Mouse (Mus musculus): Measurements from ENCODE around the gene Asphd2. TPM values are rescaled to one million over a fixed set of nuclear protein-coding genes. Genes with fewer than 3 reads are reported as not detected.

The Asphd2 gene
- polyA plus RNA-seq, 1 experiment from 2014 or later: 1.7 TPM

GRCm38 (mm10) chr5:112382042-112382441 is 12.6 kb downstream of the Asphd2 start:
- Histone ChIP-seq H3K27ac (ENCODE audit: low read length) (no peak overlapping the region), H3K4me3 (ENCODE audit: low read length) (no peak overlapping the region), H3K4me1 (replicated peaks; ENCODE audit: control insufficient read depth, insufficient read depth, low read length) (peaks cover 3% of the 10 kb centered on the region; the same call in 1 of the 2 replicates), H3K4me2 (ENCODE audit: low read depth, low read length) (no peak overlapping the region), H3K9ac (ENCODE audit: low read length) (no peak overlapping the region), H3K9me3 (ENCODE audit: control insufficient read depth, low read length) (no peaks in the 10 kb centered on the region), H3K36me3 (ENCODE audit: control insufficient read depth, insufficient read depth, low read length) (0 out of 2 replicates have a peak, but pooled peaks cover 2% of the 10 kb centered on the region), H3K27me3 (ENCODE audit: control insufficient read depth, insufficient read depth, low read depth, low read length) (no peaks in the 10 kb centered on the region)
- no peak for ATAC-seq (ENCODE audit: low read depth)
- 68% methylated on average over 9 of the region's 9 CpGs for WGBS

DNA sequence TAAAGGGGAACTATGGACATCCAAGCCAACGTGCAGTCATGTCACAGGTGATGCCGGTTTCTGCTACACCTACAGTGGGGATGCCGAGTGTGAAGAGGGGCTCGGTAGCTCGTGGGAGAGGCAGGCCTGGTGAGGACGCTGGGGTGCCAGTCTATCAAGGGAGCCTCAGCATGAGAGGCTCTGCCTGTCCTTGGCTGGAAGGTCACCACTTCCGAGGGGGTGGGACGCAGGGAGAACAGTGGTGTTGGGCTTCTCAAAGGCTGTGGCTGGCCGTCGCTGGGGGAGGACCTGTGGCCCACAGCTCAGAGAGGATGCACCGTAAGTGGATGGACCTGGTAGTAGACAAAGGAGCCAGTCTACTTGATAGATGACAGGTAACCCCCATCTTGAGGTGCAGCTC is 13.5 kb downstream of the Asphd2 start:
- H3K4me3 ChIP-seq (ENCODE audit: low read length): no peak overlapping the region
- no peak overlapping the region for H3K9ac ChIP-seq (ENCODE audit: low read length)
- H3K9me3 ChIP-seq (ENCODE audit: control insufficient read depth, low read length): no peaks in the 10 kb centered on the region
- H3K4me1 ChIP-seq (replicated peaks; ENCODE audit: control insufficient read depth, insufficient read depth, low read length): peaks cover 3% of the 10 kb centered on the region; the same call in 1 of the 2 replicates
- WGBS: 79% methylated on average over 11 of the region's 11 CpGs
- no peak overlapping the region for H3K4me2 ChIP-seq (ENCODE audit: low read depth, low read length)
- ATAC-seq (ENCODE audit: low read depth): no peak
- H3K27me3 ChIP-seq (ENCODE audit: control insufficient read depth, insufficient read depth, low read depth, low read length): no peaks in the 10 kb centered on the region
- no peak overlapping the region for H3K27ac ChIP-seq (ENCODE audit: low read length)
- 0 out of 2 replicates have a peak, but pooled peaks cover 2% of the 10 kb centered on the region for H3K36me3 ChIP-seq (ENCODE audit: control insufficient read depth, insufficient read depth, low read length)

DNA sequence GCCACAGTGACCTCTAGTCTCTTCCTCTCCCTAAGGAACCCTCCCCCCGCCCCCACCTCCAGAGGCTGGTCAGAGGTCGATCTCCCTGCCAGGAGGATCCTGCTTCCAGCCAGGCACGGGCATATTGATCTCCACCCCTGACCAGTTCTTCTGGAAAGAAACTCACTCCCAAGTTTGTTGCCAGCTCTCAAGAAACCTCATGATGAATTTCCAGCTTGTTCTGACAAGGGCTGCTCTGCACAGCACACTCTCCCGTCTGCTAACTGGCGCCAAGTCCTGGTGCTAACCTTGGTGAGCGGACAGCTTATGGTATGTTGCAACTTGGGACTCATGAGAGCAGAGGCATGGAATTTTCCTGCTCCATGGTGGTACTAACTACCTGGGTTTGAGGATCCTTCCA is 15.9 kb downstream of the Asphd2 start:
- peaks cover 3% of the 10 kb centered on the region; the same call in 1 of the 2 replicates for H3K4me1 ChIP-seq (replicated peaks; ENCODE audit: control insufficient read depth, insufficient read depth, low read length)
- no peak overlapping the region for H3K27ac ChIP-seq (ENCODE audit: low read length)
- peaks cover 2% of the 10 kb centered on the region; the same call in 1 of the 2 replicates for H3K36me3 ChIP-seq (ENCODE audit: control insufficient read depth, insufficient read depth, low read length)
- no peak overlapping the region for H3K4me3 ChIP-seq (ENCODE audit: low read length)
- H3K9me3 ChIP-seq (ENCODE audit: control insufficient read depth, low read length): no peaks in the 10 kb centered on the region
- 70% methylated on average over 6 of the region's 6 CpGs for WGBS
- H3K27me3 ChIP-seq (ENCODE audit: control insufficient read depth, insufficient read depth, low read depth, low read length): no peaks in the 10 kb centered on the region
- H3K9ac ChIP-seq (ENCODE audit: low read length): no peak overlapping the region
- no peak overlapping the region for H3K4me2 ChIP-seq (ENCODE audit: low read depth, low read length)
- no peak for ATAC-seq (ENCODE audit: low read depth)

- no peaks in the 10 kb centered on the region for H3K27me3 ChIP-seq (ENCODE audit: control insufficient read depth, insufficient read depth, low read depth, low read length)
- no peak overlapping the region for H3K4me3 ChIP-seq (ENCODE audit: low read length)
- no peak for ATAC-seq (ENCODE audit: low read depth)
- H3K9ac ChIP-seq (ENCODE audit: low read length): no peak overlapping the region
- peaks cover 1% of the 10 kb centered on the region; the same call in 1 of the 2 replicates for H3K4me1 ChIP-seq (replicated peaks; ENCODE audit: control insufficient read depth, insufficient read depth, low read length)
- no peak overlapping the region for H3K4me2 ChIP-seq (ENCODE audit: low read depth, low read length)
- no peak overlapping the region for H3K27ac ChIP-seq (ENCODE audit: low read length)
- H3K36me3 ChIP-seq (ENCODE audit: control insufficient read depth, insufficient read depth, low read length): peaks cover 2% of the 10 kb centered on the region; the same call in 1 of the 2 replicates
- no peaks in the 10 kb centered on the region for H3K9me3 ChIP-seq (ENCODE audit: control insufficient read depth, low read length)
- 96% methylated on average over 1 of the region's 1 CpGs for whole genome bisulfite sequencing
Measured at GRCm38 (mm10) chr5:112377380-112377779, 17.3 kb downstream of the Asphd2 start.

DNA sequence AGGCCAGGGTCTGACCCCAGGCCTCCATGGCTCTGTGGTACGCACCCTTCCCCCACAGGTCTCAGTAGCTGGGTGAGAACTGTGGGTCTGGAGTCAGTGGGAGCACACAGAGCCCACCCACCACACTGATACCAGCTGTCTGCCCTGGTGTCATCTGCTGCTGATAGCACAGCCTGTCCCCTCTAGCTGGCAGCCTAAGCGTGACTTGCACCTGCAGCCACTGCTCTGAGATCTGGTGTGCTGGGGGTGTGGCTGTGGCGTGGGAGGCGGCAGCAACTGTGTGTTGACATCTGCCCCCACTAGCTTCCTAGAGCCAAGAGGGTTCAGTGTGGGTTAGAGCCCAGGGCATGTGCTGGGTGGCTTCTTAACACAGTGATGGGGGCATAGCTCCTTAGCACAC is 18.6 kb downstream of the Asphd2 start:
- Histone ChIP-seq H3K27ac (ENCODE audit: low read length) (no peak overlapping the region), H3K9me3 (ENCODE audit: control insufficient read depth, low read length) (no peaks in the 10 kb centered on the region), H3K4me2 (ENCODE audit: low read depth, low read length) (no peak overlapping the region), H3K36me3 (ENCODE audit: control insufficient read depth, insufficient read depth, low read length) (peaks cover 8% of the 10 kb centered on the region), H3K9ac (ENCODE audit: low read length) (no peak overlapping the region), H3K4me3 (ENCODE audit: low read length) (no peak overlapping the region), H3K4me1 (replicated peaks; ENCODE audit: control insufficient read depth, insufficient read depth, low read length) (no peaks in the 10 kb centered on the region), H3K27me3 (ENCODE audit: control insufficient read depth, insufficient read depth, low read depth, low read length) (no peaks in the 10 kb centered on the region)
- WGBS: 84% methylated on average over 4 of the region's 4 CpGs
- ATAC-seq (ENCODE audit: low read depth): no peak

DNA sequence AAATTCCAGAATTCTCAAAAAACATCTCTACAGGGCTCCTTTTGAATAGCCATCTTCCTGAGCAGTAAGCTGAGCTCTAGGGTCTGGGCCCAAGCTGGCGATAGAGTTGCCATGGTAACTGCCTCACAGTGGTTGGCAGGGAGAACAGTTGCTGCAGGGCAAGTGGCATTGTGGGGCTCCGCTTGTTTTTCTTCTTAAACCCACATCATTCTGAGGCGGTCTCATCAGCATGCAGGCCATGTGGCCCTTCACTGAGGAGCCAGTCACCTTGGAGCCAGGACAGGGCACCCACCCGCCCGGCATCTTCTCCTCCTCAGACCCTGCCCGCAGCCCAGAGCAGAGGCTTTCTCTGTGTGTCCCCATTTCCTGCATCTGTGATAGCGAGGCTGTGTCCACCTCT is 22.7 kb downstream of the Asphd2 start:
- no peaks in the 10 kb centered on the region for H3K4me1 ChIP-seq (replicated peaks; ENCODE audit: control insufficient read depth, insufficient read depth, low read length)
- ATAC-seq (ENCODE audit: low read depth): no peak
- H3K9me3 ChIP-seq (ENCODE audit: control insufficient read depth, low read length): no peaks in the 10 kb centered on the region
- no peak overlapping the region for H3K4me2 ChIP-seq (ENCODE audit: low read depth, low read length)
- 81% methylated on average over 7 of the region's 7 CpGs for WGBS
- H3K36me3 ChIP-seq (ENCODE audit: control insufficient read depth, insufficient read depth, low read length): peaks cover 16% of the 10 kb centered on the region
- no peak overlapping the region for H3K4me3 ChIP-seq (ENCODE audit: low read length)
- H3K27ac ChIP-seq (ENCODE audit: low read length): no peak overlapping the region
- no peaks in the 10 kb centered on the region for H3K27me3 ChIP-seq (ENCODE audit: control insufficient read depth, insufficient read depth, low read depth, low read length)
- no peak overlapping the region for H3K9ac ChIP-seq (ENCODE audit: low read length)

DNA sequence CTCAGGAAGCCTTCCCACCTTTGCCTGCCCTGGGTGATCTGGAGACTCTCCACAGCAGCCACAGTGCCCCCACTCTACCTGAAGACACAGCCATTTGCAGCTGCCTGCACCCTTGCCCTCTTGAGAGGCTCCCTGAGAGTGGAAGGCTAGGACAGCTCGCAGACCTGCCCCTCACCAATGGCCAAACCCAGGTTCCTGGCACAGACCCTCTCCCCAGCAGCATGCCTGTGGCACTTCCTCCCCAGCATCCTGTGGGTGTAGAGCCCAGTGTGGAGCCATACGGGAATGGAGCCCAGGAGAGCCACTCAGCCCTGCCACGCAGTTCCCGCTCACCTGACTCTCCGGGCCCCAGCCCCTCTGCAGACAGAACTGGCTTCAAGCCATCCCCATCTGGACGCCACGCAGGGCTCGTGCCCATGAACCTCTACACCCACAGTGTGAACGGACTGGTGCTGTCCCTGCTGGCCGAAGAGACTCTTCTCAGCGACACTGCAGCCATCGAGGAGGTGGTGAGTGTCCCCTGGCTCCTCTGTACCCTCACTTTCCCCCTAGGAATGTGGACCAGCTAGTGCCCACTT is 24.3 kb downstream of the Asphd2 start:
- Histone ChIP-seq H3K4me2 (ENCODE audit: low read depth, low read length) (no peak overlapping the region), H3K27ac (ENCODE audit: low read length) (no peak overlapping the region), H3K9ac (ENCODE audit: low read length) (no peak overlapping the region), H3K4me3 (ENCODE audit: low read length) (no peak overlapping the region), H3K4me1 (replicated peaks; ENCODE audit: control insufficient read depth, insufficient read depth, low read length) (no peaks in the 10 kb centered on the region), H3K9me3 (ENCODE audit: control insufficient read depth, low read length) (no peaks in the 10 kb centered on the region), H3K36me3 (ENCODE audit: control insufficient read depth, insufficient read depth, low read length) (peaks cover 16% of the 10 kb centered on the region), H3K27me3 (ENCODE audit: control insufficient read depth, insufficient read depth, low read depth, low read length) (no peaks in the 10 kb centered on the region)
- 89% methylated on average over 12 of the region's 12 CpGs for WGBS
- ATAC-seq (ENCODE audit: low read depth): no peak

- H3K4me3 ChIP-seq (ENCODE audit: low read length): no peak overlapping the region
Measured at GRCm38 (mm10) chr5:112369326-112369725, 25.3 kb downstream of the Asphd2 start.

DNA sequence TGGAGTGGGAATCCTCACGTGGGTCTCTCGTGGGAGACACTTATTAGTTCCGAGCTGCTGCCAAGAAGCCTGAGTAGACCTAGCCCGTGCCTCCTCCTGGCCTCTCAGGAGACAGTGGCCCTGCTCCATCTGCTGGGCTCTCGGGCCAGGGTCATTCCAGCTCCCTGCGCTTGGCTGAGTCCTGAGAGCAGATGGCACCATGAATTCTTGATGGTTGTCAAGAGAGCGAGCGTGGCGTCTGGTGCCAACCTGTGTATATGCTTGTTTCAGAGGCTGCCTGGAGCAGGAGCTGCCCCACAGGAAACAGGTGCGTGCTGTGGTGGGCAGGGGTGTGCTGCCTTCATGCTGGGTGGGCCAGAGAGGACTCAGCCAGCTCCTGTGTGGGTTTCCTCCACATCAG is 26.0 kb downstream of the Asphd2 start:
- H3K4me3 ChIP-seq (ENCODE audit: low read length): no peak overlapping the region
- H3K9ac ChIP-seq (ENCODE audit: low read length): no peak overlapping the region
- H3K9me3 ChIP-seq (ENCODE audit: control insufficient read depth, low read length): no peaks in the 10 kb centered on the region
- H3K27ac ChIP-seq (ENCODE audit: low read length): no peak overlapping the region
- WGBS: 87% methylated on average over 10 of the region's 10 CpGs
- H3K4me1 ChIP-seq (replicated peaks; ENCODE audit: control insufficient read depth, insufficient read depth, low read length): no peaks in the 10 kb centered on the region
- H3K4me2 ChIP-seq (ENCODE audit: low read depth, low read length): no peak overlapping the region
- H3K36me3 ChIP-seq (ENCODE audit: control insufficient read depth, insufficient read depth, low read length): peaks cover 22% of the 10 kb centered on the region
- no peak for ATAC-seq (ENCODE audit: low read depth)
- no peaks in the 10 kb centered on the region for H3K27me3 ChIP-seq (ENCODE audit: control insufficient read depth, insufficient read depth, low read depth, low read length)

More at GRCm38 (mm10) chr5:112369326-112369725, 25.3 kb downstream of the Asphd2 start:
- H3K4me1 ChIP-seq (replicated peaks; ENCODE audit: control insufficient read depth, insufficient read depth, low read length): no peaks in the 10 kb centered on the region
- WGBS: 90% methylated on average over 13 of the region's 13 CpGs
- no peak overlapping the region for H3K9ac ChIP-seq (ENCODE audit: low read length)
- no peaks in the 10 kb centered on the region for H3K9me3 ChIP-seq (ENCODE audit: control insufficient read depth, low read length)
- no peak for ATAC-seq (ENCODE audit: low read depth)
- no peak overlapping the region for H3K27ac ChIP-seq (ENCODE audit: low read length)
- no peaks in the 10 kb centered on the region for H3K27me3 ChIP-seq (ENCODE audit: control insufficient read depth, insufficient read depth, low read depth, low read length)
- no peak overlapping the region for H3K4me2 ChIP-seq (ENCODE audit: low read depth, low read length)
- peaks cover 22% of the 10 kb centered on the region for H3K36me3 ChIP-seq (ENCODE audit: control insufficient read depth, insufficient read depth, low read length)

Data from lung, embryonic 16.5 days (tissue).